Mouse (Mus musculus) granulocyte monocyte progenitor cell, adult 5-6 weeks (primary cell): Measurements from ENCODE around the gene Abcg1. TPM values are rescaled to one million over a fixed set of nuclear protein-coding genes. Genes with fewer than 3 reads are reported as not detected.

Experiments used
- ATAC-seq: replicated peaks from 2 replicates; pipeline ENCODE4 v1.8.0; 2016; ENCODE audit warnings: mild to moderate bottlenecking, moderate TSS enrichment, inconsistent platforms; ENCODE audit not compliant: poor library complexity, severe bottlenecking
- total RNA-seq, 2 experiments: library from RNA; stranded (forward) in 1 of 2; stranded (reverse) in 1 of 2; fragments of 200-712, 200-1000 nt in 1 of 2; fragments of >200 nt in 1 of 2; fragmentation: Nextera tagmentation in 1 of 2; gene quantifications; 2 replicates each; pipeline ENCODE4 v1.2.3; 2014 to 2017

The Abcg1 gene
- 8.7 and 15.9 TPM in 2 replicates for total RNA-seq (2014; fragmentation: Nextera tagmentation)
- total RNA-seq (2017) = 7.6 and 9.0 TPM in 2 replicates

DNA sequence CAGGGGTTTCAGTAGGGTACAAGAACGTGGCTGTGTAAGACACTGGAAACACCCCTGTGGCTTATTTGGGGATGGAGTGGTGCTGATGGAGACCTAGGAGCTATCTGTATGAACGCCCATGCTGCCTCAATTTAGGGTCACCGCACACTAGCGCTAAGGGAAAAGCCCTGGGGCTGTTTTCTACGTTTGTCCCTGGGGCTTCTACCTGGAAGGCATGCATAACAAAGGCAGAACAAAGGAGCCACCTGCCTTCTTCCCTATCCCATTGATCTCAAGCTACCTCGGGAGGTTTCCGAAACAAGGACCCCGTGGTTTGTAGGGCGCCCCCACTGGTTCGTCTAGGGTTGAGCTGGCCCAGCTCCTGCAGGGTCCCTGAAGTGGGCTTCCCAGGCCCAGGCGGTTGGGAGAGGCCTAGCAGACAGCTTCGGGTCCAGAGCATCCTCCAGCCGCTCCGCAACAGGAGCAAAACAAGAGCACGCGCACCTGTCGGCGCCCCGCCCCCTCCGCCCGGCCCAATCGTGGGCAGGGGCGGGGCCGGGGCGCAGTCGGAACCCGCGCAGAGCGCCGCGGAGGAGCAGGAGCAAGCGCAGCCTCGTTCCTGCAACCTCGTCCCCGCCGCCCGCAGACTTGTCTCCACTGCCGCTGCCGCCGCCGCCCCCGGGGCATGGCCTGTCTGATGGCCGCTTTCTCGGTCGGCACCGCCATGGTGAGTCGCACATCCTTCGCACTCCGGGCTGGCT lies at the start of gene Abcg1:
Gene Abcg1, plus strand, starts transcription at position 525 of the 740 bp plus-strand sequence.
- ATAC-seq = peak; percentile 41

GRCm38 (mm10) chr17:31008416-31008815 lies 49.1 kb upstream of the Abcg1 start:
- no peak for ATAC-seq

DNA sequence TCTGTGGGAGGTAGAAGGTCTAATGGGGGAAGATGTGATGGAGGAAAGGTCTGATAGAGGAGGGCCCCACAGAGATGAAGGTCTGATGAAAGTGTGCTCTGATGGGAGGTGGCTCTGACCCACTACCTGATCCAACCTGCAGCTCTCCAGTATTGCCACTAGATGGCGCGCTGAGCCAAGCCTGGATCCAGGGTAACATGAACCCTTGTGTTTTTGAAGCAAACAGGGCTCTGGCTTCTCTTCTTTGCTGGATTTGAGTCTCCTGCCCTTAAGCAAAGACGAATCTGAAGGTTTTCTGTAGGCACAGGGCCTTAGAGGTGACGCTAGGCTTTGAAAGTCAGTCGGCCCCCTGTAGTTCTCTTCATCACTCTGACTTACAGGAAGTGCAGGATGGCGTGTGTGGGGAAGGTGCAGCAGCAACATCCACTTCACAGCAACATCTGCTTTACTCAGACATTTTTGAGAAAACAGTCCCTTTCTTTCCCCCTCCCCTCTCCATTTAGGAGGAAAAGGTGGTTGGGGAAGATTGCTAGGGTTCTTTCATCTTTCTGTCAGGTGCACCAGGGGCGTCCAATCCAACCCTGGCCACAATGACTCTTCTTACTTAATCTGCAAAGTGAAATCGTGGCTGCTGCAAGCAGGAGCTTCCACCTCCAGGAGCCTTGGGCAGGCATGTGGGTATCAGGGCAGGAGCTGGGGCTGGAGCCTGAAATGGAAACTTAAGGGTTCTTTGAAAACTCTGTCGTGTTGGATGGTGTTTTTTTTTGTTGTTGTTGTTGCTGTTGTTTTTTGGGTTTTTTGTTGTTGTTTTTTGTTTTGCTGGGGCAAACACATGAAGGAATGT lies 45.7 kb upstream of the Abcg1 start:
- ATAC-seq = peak; percentile 72

GRCm38 (mm10) chr17:31018267-31018666 lies 39.2 kb upstream of the Abcg1 start:
- ATAC-seq = peak; percentile 57; the same call in 1 of the 2 replicates

DNA sequence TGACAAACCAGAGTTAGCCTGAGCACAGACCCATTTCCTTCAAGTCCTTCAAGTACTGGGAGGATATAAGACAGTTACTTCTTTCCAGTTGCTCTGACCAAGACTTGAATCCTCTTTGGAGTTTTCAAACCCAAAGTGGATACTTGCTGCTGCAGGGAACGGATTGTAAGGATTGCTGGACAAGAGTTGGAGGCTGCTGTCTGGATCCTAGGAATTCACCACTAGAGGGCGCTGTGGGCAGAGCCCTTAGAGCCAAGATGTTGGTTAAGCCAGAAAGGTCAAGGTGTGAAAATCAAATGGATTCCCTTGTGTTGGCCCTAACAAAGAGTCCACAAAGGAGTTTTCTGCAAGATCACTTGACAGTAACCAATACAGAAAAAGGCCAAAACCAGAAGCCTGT lies 38.0 kb upstream of the Abcg1 start:
- no peak; the same call in 1 of the 2 replicates for ATAC-seq

GRCm38 (mm10) chr17:31020078-31020477 lies 37.4 kb upstream of the Abcg1 start:
- ATAC-seq = no peak

DNA sequence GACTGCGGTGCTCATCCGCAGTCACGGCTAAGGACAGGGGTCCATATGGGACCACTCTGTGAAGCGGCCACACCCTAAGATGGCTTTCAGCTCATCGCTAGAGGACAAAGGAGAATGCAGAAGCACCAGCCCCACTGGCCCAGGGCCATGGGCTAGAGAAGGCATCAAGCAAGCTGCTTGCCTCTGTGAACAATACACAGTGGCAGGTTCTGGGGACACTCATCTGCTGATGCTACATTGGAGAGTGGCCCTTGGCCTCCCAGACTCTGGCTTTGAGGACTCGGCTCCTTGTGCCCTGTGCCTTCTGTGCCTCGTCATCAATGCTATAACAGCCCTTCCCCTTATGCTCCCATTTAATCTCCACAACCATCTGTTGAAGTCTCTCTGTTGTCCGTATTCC lies 36.2 kb upstream of the Abcg1 start:
- no peak for ATAC-seq

- ATAC-seq = peak; percentile 35; the same call in 1 of the 2 replicates
Observed at GRCm38 (mm10) chr17:31024125-31024781, 33.2 kb upstream of the Abcg1 start.

DNA sequence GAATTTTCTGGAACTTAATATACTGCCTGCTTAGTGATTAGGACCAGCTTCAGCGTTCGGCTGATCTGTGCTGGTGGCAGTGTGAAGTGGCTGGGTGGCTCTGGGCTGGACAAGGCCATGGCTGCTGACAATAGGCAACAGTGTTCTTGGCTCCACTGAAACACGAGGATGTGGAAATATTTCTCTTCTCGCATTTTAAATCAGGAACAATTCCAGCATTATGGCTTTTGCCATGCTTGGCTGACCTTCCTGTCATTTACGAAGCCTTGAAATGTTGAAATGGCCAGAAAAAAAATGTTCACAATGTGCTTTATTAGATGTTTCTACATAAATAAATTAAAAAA lies 32.7 kb upstream of the Abcg1 start:
- no peak for ATAC-seq

GRCm38 (mm10) chr17:31026986-31027385 lies 30.5 kb upstream of the Abcg1 start:
- ATAC-seq = no peak

DNA sequence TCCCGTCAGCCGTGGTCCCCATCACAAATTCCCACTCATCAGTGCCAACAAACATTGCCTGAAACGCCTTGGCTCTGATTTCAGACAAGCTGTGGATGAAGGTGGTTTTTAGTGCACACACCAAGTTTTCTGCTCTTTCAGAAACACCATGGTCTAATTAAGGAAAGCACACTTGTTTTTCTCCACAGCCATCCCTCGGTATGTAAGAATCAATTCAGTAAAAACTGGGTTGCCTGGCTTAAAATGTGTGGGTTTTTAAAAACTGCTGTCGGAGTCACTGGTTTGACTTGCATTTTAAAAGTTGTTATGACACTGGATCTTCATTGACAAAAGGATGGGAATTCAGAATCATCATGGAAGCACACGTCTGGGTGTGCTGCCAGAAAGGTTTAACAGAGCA lies 29.8 kb upstream of the Abcg1 start:
- no peak for ATAC-seq

DNA sequence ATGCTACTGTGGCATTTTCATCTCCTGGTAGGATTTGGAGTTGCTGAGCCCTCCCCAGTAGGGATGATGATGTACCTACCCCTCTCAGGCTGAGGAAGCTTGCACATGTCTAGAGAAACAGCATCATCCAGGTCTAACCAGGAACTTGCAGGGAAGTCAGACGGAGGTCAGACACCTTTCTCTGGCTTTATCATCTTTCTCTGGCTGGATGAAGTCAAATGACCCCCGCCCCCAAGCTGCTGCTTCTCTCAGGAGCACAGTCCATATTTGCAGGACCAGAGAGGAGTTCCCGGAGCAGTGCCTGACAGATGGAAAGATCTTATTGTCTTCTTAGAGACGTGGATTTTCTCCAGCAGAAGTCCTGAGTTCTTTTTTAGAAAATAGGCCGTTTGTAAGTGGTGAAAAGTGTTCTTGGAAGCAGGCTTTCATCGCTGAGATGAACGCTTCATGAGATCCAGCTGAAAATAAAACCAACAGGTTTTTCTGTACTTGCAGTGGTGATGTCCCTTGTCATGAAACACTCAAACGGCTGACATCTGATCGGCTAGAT lies 28.6 kb upstream of the Abcg1 start:
- no peak for ATAC-seq

GRCm38 (mm10) chr17:31029407-31029806 lies 28.1 kb upstream of the Abcg1 start:
- no peak for ATAC-seq

DNA sequence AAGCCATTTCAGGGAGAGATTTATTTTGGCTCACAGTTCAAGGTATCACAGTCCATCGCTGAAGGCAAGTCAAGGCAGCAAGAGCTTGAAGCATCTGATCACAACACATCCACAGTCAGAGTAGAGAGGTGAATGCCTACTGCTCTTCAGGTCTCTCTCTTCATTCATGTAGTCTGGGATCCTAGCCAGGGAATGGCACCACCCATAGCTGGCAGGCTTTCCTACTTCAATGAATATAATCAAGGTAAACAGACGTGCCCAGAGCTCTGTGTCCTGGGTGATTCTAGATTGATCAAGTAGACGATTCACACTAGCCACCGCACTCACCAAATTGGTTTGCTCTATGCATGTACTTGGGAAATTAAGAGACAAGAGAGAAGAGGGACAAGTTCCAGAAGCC lies 25.1 kb upstream of the Abcg1 start:
- ATAC-seq = no peak

DNA sequence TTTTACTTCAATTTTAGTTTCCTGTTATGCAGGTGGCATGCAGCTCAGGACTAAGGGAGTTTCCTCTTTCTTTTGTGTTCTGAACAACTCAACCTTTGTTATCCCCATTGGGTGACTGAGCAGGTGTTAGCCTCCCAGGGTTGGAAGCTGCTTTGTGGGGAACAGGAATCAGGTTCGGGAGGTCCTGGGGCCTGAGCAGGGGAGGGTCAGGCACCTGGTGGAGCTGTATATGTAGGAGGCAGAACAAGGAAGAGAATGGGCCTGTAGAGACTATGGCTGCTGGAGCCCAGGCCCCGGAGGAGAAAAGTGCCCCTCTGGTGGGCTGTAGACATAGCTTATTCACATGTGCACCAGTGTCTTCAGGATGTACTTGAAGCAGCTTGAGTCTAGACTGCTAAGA lies 24.2 kb upstream of the Abcg1 start:
- no peak for ATAC-seq

DNA sequence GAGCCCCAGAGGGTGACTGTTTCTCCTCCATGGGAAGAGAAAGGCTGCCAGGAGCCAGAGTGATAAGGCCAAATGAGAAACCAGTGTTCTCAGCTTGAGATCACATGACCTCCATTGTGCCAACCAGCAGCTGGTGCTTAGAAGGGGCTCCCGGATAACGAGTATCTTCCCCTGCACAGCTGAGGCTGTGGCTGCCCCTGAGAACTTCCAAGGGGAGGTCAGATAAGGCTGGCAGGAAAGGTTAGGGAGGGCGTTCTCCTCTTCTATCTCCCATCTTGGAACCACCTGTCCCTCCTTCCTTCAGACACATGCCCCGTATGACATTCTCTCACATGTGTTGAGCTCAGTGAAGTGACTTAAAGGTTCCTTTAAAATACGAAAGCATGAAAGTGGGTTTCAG lies 23.3 kb upstream of the Abcg1 start:
- no peak for ATAC-seq

DNA sequence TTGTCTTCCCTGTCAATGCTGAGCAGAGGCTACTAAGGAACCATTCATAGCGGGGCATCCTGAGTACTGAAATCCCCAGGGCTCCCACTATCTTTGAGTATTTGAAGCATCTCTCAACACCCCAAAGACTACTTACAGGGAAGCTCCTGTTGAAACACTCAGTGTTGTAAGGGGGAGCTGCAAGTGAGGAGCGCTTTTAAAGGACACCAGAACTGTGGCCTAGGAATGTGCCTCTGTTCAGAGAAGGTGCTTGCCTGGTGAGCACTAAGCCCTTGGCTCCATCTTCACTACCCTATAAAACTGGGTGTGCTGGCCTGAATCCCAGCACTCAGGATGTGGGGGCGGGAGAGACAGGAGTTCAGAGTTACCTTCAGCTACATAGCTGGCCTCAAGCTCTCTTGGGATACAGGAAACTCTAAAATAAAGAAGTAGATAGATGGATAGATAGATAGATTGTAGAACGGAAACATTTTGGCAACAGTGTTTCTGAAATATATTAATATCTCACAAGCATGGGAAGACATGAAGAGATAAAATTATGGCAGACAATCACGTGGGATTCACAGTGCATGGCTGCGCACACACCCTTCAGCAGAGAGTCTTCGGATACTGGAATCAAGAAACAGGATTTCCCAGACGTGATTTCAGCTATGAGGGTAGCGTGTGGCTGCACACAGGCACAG lies 22.7 kb upstream of the Abcg1 start:
- no peak for ATAC-seq

DNA sequence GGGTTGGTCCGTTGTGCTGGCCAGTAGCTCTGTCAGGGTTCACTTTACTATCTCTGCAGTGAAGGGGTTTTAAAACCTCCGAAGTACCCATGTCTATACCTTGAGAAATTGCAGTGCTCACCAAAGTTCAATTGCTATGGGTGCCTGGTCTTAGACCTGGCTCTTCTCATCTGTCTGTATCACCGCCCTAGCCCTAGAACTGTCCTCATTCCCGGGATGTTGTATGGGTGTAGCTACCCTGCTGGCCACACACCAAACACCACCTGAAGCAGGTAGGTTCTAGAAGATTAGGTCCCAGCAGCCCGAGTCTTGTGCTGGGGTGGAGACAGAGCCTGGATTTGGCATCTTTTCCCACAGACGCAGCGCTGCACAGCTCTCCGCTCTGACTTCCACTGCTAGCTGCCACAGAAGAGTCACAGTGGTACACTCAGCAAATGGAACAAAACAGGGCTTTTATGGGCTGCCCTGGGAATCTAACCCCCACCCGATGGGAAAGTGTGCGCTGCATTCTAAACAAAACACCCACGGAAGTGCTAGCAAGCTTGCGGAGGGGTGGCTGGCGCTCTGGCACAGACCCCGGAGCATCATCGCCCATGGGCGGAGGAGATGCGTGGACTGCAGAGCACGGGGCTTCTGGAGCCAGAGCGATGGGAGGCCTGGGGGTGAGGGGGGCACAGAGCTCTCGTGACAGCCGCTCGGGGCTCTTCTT lies 21.2 kb upstream of the Abcg1 start:
- no peak for ATAC-seq

DNA sequence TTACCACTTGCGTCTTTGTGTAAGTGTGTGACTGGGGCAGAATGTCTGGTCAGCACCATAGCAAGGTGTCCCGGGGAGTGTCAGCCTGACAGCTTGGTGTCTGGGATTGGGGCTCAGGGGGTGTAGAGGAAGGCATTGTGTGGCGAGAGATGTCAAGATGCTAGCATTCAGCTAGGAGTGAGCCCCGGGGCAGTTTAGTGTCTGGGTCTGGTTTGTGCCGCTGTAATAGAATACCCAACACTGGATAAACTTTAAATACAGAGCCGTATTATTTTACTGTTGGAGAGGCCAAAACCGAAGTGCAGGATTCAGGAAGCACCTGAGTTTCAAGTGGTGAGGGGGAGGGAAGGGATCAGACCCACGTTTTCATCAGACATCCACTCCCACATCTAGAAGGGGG lies 20.1 kb upstream of the Abcg1 start:
- no peak for ATAC-seq

DNA sequence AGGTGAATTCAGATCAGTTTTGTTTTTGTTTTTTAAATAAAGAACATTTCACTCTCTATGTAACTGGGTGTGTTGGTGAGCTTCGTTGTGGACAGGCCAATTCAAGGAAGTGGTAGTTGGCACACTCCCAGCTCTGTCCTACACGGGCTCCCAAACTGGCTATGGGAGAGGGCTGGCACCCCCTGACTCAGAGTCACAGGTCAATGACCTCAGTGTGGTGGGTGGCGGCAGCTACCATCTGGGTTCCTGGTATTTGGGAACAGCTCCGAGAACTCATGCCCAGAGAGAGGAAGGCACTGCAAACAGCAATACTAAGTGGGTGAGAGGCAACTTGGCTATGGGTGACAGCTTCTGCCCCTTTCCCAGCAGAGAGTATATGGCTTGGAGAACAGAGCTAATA lies 19.1 kb upstream of the Abcg1 start:
- ATAC-seq = peak; percentile 82
